Mouse (Mus musculus) liver, postnatal 0 days (tissue): ENCODE measurements around the gene CK137956.

Source experiments
- CTCF ChIP-seq: sonication (generic); IDR thresholded peaks from 2 replicates; pipeline ENCODE4 v1.5.1; 2016; ENCODE audit warnings: antibody characterized with exemption, low read depth
- EP300 ChIP-seq: IDR thresholded peaks from 2 replicates; pipeline ENCODE4 v1.6.1; 2016; ENCODE audit warnings: antibody characterized with exemption, low read depth, mild to moderate bottlenecking

GRCm38 (mm10) chr4:127985874-127986273 lies 15.1 kb upstream of the CK137956 start:
- TF ChIP-seq CTCF, result no peak
- no peak for TF ChIP-seq EP300
